Mouse (Mus musculus): ENCODE measurements around the gene Rilp. TPM values are rescaled to one million over a fixed set of nuclear protein-coding genes. Genes with fewer than 3 reads are reported as not detected.

The Rilp gene
- total RNA-seq, 2 experiments from 2014 or later: 33.4 to 41.9 TPM

DNA sequence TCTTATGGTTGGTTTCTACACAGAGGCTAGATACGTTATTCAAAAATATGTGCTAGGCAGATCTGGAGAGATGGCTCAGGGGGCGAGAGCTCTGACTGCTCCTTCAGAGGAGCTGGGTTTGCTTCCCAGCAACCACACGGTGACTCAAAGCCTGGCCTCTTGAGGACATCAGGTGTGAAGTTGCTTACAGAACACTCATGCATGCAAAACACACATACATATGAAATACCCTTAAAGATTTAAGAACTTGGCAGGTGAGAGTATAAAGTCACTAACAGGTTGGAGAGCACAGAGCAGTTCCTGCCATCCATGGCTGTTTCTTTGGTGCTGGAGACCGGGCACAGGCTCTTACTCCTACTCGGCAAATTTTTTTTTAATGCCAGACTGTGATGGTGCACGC, 17.0 kb downstream of the Rilp start:
- Histone ChIP-seq H3K27ac (no peak overlapping the region), H3K4me3 (no peak overlapping the region)
- DNase-seq: no peak
- intact Hi-C loops (cut with DNase I): no loop called here
- no peak for TF ChIP-seq CTCF (IDR thresholded peaks at IDR 0.05)

DNA sequence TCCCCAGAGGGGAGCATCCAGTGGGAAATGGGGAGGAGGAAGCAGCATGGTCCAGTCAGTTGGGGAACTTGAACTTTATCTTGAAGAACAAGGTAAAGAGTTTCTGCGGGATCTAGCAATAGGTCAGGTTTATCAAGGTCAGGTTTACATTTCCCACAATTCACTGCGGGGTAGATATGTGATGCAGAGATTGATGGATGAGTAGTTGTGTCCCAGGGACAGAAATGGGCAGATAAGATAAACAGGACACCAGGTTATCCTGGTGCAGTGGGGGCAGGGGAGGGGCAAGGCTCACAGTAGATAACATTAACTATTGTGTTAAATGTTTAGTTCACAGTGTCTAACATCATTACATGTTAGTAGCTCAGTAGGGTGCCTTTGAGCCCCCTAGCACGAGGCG, 19.9 kb downstream of the Rilp start:
- no peak for DNase-seq
- no peak for TF ChIP-seq CTCF (IDR thresholded peaks at IDR 0.05)
- Histone ChIP-seq H3K4me3 (no peak overlapping the region), H3K27ac (no peak overlapping the region)
- intact Hi-C loops (cut with DNase I): loop anchor here (1.0 kb wide), 1 partner anchor 44 kb away; no protein-coding TSS in a partner anchor

DNA sequence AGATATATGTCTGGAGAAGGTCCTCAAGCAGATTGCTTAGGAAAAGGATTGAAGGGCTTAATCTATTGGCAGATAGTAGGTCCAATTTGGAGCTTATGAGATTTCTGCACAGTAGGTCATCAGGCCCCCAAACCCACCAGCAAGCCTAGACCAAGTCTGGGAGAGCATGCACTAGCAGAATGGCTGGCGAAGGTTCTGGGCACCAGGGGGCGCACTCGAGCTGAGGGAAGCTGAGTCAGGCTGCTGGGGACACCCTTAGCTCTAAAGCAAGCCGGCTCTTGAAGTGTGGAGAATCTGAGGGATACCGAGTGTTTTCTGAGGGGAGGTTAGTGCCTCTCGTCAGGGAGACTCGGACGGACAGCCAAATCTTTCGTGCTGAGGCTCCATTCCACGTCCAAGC, 20.4 kb downstream of the Rilp start:
- no peak for TF ChIP-seq CTCF (IDR thresholded peaks at IDR 0.05)
- peak; percentile 97 for DNase-seq
- H3K4me3 ChIP-seq: peak overlapping the region; percentile 94
- intact Hi-C loops (cut with DNase I): loop anchor here (1.0 kb wide), 1 partner anchor 43 kb away; no protein-coding TSS in a partner anchor
- peak overlapping the region; percentile 98 for H3K27ac ChIP-seq

DNA sequence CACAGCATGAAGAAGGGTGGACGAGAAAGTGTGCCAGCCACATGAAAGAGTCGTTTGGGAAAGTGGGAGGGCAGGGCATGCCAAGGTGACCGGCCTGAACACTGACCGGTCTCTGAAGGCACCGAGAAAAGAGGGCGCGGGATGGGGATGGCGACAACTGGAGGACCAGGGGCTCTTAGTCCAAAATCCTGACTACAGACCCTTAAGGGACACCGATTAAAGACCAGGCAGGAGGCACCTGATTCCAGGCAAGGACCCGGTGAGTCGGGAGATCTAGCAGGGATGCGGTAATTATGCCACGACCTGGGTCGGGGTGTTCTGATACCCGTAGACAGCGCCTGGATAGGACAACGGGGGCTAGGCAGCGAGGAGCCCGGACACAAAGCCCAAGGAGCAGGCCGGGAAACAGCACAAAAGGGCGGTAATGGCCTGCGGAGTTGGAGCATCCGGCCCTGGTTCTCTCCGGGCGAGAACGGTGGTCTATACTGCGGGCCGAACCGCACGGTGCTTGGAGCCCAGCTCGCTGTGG, 21.0 kb downstream of the Rilp start:
- intact Hi-C loops (cut with DNase I): loop anchor here (1.0 kb wide), 1 partner anchor 42 kb away; no protein-coding TSS in a partner anchor
- DNase-seq: peak; percentile 48
- no peak for TF ChIP-seq CTCF (IDR thresholded peaks at IDR 0.05)
- Histone ChIP-seq H3K27ac (peak overlapping the region; percentile 98), H3K4me3 (peak overlapping the region; percentile 94)

DNA sequence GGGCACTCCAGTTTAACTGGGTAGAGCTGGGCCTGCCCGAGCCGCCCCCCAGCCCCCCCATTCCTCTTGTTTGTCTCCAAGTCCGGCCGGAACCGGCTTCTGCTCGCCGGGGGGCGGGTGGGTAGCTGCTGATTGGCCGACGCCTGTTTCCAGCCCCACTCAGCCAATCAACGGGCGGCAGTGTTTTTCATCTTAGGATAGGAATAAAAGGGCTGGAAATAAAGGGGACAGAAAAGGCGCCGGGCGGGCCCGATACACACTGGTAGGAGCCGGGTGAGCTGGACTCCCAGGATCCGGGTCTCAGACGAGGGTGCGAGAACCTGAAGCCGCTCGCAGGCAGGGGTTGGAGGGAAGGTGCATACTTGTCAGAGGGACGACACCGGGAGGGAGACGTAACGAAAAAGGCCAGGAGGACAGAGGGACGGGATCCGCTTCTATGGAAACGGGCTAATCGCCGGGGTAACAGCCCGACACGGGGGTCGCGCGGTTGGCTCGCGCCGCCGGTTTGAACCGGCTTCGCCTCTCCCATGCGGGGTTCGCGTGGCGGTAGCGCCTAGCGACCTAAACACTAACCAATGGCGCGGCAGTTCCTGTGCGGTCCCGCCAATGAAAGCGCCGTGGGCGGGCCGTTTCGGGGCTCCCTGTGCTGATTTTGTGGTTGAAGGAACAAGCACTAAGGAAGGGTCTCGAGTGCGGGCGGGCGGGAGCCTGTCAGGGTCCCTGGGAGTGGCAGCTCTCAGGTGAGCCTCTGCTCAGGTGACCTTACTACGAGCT, 21.8 kb downstream of the Rilp start, which contains the start of gene Slc43a2:
Slc43a2 (plus strand) TSS at position 226 of the 774 bp plus-strand sequence.
- intact Hi-C loops (cut with DNase I): no loop called here
- Histone ChIP-seq H3K27ac (peak within 1 kb of the TSS; percentile 98), H3K4me3 (peak within 1 kb of the TSS; percentile 94)
- no peak for TF ChIP-seq CTCF (IDR thresholded peaks at IDR 0.05)
- peak; percentile 96 for DNase-seq

DNA sequence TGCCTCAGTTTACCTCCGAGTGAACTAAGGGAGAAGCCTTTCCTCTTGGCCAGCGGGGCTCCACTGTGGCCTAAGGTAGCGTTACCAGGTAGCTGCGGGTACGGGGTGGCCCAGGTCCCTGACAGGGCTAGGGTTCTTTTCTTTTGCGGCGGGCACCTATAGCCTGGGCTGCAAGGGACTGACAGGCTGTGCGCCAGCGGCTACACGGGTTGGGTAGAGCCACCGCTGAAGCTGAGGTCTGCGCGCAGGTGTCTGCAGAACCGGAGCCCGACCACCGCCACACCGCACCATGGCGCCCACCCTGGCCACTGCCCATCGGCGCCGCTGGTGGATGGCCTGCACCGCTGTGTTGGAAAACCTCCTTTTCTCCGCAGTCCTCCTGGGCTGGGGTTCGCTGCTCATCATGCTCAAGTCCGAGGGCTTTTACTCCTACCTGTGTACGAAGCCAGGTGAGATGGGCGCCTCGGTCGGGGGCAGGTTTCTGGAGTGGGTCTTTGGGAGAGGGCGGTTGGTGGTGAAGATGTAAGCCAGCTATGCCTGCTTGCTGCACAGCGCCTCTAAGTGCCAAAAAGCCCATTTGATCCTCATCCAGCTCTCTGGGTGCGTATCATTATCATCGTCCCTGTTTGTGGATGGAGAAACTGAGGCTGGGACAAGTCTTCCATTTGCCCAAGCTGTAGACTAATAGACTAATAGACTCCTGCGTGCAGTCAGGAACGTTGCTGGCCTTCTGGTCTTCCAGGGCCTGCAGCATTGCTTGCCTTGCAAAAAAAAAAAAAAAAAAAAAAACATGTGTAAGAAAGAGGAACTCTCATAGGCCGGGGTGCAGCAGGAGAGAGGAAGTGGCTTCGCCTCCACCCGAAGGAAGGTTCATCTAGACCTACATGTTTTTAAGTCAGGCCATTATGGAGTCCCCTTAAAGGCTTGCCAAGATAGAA, 22.7 kb downstream of the Rilp start:
- intact Hi-C loops (cut with DNase I): no loop called here
- Histone ChIP-seq H3K4me3 (peak overlapping the region; percentile 94), H3K27ac (peak overlapping the region; percentile 98)
- no peak for TF ChIP-seq CTCF (IDR thresholded peaks at IDR 0.05)
- peak; percentile 61 for DNase-seq

DNA sequence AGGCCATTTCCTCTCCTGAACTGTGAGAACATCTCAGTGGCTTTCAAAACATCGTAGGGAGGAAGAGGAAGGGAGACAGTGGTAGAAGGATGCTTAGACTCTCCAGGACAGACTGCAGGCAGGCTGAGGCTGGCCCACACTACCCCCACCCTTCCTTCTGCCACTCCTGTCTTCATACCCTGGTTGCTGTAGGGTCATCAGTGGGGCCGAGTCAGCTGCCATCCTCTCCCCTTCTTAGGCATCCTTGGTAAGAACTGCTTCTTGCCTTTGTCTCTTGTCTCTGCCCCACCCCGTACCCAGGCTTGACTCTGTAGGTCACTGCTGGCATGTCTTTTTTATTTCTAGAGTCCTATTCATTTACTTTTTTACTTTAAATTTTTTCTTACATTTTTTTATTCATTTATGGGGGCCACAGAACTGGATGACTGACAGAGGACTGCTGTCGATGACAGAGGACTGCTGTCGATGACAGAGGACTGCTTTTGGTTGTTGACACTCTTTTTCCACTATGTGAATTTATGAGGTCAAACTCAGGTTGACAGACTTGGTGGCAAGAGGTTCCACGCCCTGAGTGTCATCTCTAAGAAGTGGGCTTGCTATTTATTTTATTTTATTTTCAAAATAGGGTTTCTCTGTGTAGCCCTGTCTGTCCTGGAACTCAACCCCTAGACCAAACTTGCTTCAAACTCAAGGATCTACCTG, 23.6 kb downstream of the Rilp start:
- intact Hi-C loops (cut with DNase I): no loop called here
- DNase-seq: no peak
- Histone ChIP-seq H3K27ac (peak overlapping the region; percentile 98), H3K4me3 (peak overlapping the region; percentile 94)
- no peak for TF ChIP-seq CTCF (IDR thresholded peaks at IDR 0.05)

DNA sequence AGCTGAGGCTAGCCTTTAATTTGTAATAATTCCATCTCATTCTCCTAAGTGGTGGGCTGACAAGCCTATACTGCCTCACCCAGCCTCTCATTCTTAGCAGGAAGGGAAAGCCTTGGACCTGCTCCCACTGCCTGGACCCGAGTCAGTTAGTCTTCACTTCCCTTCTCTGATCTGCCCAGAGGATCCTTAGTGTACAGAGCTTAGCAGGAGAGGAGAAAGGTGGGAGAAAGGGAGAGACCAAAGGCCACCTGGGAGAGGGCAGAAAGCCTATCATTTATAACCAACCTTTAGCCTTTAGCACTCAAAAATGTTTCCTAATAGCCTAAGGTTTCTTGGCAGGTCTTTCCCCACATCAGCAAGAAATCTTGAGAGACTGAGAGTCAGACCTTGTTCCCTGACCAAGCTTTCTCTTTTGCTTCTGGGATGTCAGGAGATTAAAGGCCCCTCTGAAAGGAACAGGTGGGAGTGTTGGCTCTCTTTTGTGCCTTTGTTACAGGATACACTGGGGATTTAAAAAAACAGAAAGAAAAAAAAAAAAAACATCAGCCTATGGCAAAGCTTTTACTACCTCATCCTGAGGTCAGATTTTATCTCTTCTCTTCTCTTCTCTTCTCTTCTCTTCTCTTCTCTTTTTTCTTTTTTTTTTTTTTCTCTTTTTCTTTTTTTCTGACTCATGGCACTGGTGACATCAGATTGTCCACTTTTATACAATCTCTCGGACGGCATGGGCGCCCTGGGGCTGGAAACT, 24.6 kb downstream of the Rilp start:
- no peak for TF ChIP-seq CTCF (IDR thresholded peaks at IDR 0.05)
- Histone ChIP-seq H3K4me3 (peak overlapping the region; percentile 94), H3K27ac (peak overlapping the region; percentile 98)
- intact Hi-C loops (cut with DNase I): no loop called here
- DNase-seq: no peak

DNA sequence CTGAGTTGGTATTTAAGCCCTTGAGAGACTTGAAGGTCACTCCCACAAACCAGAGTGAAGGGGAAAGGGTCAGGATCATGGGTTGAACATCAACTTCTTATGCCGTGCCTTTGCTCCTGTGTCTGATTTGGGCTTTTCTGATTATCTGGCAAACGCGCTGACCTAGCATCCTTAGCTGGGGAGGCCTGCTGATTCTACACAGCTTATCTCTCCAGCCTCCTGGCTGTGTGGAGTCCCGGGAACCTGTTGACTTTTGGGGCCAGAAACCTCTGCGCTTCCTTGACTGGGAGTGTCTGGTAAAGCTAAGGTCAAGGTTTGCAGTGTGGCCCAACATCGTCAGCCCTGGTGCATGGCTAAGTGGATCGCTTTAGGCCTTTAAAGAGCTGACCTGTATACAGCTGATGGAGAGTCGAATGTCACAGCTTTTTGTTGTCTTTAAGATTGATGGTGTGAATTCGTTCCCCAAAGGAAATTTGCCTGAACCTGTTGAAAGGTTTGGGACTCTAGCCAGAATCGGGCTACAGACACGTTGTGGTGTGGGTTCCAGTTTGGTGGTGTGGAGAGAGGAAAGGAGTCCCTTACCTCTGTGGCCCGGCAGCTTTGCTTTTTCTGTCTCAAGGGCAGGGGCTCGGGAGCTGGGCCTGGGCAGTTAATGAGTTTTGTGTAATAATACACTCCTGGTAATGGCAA, 25.4 kb downstream of the Rilp start:
- H3K4me3 ChIP-seq: 0 out of 2 replicates have a peak overlapping the region, but pooled peaks have one; percentile 21
- intact Hi-C loops (cut with DNase I): no loop called here
- peak overlapping the region; percentile 98 for H3K27ac ChIP-seq
- TF ChIP-seq CTCF (IDR thresholded peaks at IDR 0.05): no peak
- DNase-seq: no peak

DNA sequence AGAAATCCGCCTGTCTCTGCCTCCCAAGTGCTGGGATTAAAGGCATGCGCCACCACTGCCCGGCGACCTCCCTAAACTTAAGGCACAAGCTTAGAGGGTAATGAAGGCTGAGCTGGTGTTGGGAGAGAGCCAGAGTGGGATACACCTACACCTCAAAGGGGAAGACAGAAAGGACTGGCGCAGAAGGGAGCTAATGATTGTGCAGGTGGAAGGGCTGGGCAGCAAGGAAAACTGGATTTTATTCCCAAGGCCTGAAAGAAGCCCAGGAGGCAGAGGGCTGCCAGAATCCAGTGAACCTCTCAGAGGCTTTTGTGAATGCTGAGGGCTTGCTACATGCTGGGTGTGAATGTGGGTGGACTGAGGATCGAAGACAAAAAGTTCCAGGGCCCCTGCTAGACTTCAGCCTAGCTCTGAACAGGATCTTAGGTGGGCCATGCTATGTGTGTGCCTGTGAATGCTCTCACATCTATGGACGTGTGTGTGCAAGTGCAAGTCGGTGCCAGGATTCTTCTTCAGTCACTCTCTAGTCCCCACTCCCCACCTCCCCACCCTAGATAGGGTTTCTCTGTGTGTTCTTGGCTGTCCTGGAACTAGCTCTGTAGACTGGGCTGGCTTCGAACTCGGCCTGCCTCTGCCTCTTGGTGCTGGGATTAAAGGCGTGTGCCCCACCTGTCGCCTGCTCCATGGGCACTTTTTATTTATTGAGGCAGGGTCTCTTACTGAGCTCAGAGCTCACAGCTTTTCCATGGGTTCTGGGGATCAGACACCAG, 26.5 kb downstream of the Rilp start:
- intact Hi-C loops (cut with DNase I): no loop called here
- H3K4me3 ChIP-seq: no peak overlapping the region
- peak overlapping the region; percentile 75; the same call in 1 of the 2 replicates for H3K27ac ChIP-seq
- no peak for TF ChIP-seq CTCF (IDR thresholded peaks at IDR 0.05)
- no peak for DNase-seq
